9 mouse cellular contexts compared by ENCODE assay signal in genomic region chr10:28074653-28075451, GRCm38 (mm10). TPM values are rescaled to one million over a fixed set of nuclear protein-coding genes. Genes with fewer than 3 reads are reported as not detected.
DNase-seq lines count a peak whose midpoint lies in the region; ATAC-seq and TF ChIP-seq lines count a peak whose summit lies in the region.
"Had no signal": no experiment of that assay in that cellular context is flagged by ENCODE, and none has a peak within 500 bp of the region (broad histone marks: within the 10 kb centered on the region; RNA-seq: fewer than 3 reads in every experiment).

TSS of gene Ptprk (plus strand) at chr10:28074820.

- no peak for TF ChIP-seq EP300 in heart, postnatal 0 days (IDR thresholded peaks at IDR 0.05; ENCODE audit: low read depth)
- no peak for TF ChIP-seq EP300 in liver, embryonic 14.5 days (IDR thresholded peaks at IDR 0.05; ENCODE audit: low read depth)

- no peaks in the 10 kb centered on the region for H3K27me3 ChIP-seq in C2C12 (ENCODE audit: control insufficient read depth, insufficient read depth, insufficient read length)
- no peaks in the 10 kb centered on the region for H3K27me3 ChIP-seq in forebrain, embryonic 14.5 days (replicated peaks; ENCODE audit: control insufficient read depth, insufficient read depth, low read length)
- no peaks in the 10 kb centered on the region for H3K27me3 ChIP-seq in heart, postnatal 0 days (ENCODE audit: control insufficient read depth, insufficient read depth, low read length)
- peaks cover 26% of the 10 kb centered on the region for H3K27me3 ChIP-seq in liver, embryonic 14.5 days (ENCODE audit: control insufficient read depth, insufficient read depth, low read length)
- H3K27me3 ChIP-seq in neural tube, embryonic 14.5 days (ENCODE audit: control insufficient read depth, insufficient read depth, low read length), result no peaks in the 10 kb centered on the region

- peaks cover 41% of the 10 kb centered on the region for H3K79me3 ChIP-seq in C2C12 (ENCODE audit: low read depth)

- under 1% methylated on average over 69 of the region's 77 CpGs for WGBS in forebrain, embryonic 14.5 days
- under 1% methylated on average over 71 of the region's 77 CpGs for WGBS in heart, postnatal 0 days
- WGBS in liver, embryonic 14.5 days (ENCODE audit: insufficient replicate concordance), result under 1% methylated on average over 77 of the region's 77 CpGs
- WGBS in neural tube, embryonic 14.5 days, result under 1% methylated on average over 68 of the region's 77 CpGs

- H3K36me3 ChIP-seq in C2C12 (ENCODE audit: control insufficient read depth, insufficient read depth), result no peaks in the 10 kb centered on the region
- no peaks in the 10 kb centered on the region for H3K36me3 ChIP-seq in forebrain, embryonic 14.5 days (ENCODE audit: control insufficient read depth, insufficient read depth, low read length)
- H3K36me3 ChIP-seq in heart, postnatal 0 days (replicated peaks; ENCODE audit: control insufficient read depth, insufficient read depth, low read length), result no peaks in the 10 kb centered on the region
- H3K36me3 ChIP-seq in liver, embryonic 14.5 days (replicated peaks; ENCODE audit: control insufficient read depth, insufficient read depth, low read depth), result no peaks in the 10 kb centered on the region
- H3K36me3 ChIP-seq in neural tube, embryonic 14.5 days (ENCODE audit: control insufficient read depth, insufficient read depth, low read length), result no peaks in the 10 kb centered on the region
- H3K36me3 ChIP-seq: G1E had no signal

- peak within 1 kb of the TSS; percentile 78 for H3K9ac ChIP-seq in forebrain, embryonic 14.5 days (ENCODE audit: low read length)
- H3K9ac ChIP-seq in heart, postnatal 0 days (replicated peaks; ENCODE audit: low read depth, low read length), result peak within 1 kb of the TSS; percentile 92
- H3K9ac ChIP-seq in liver, embryonic 14.5 days (replicated peaks), result peak within 1 kb of the TSS; percentile 53
- peak within 1 kb of the TSS; percentile 80 for H3K9ac ChIP-seq in neural tube, embryonic 14.5 days (replicated peaks; ENCODE audit: low read depth, low read length)

- peak within 1 kb of the TSS; percentile 93 for H3K4me2 ChIP-seq in forebrain, embryonic 14.5 days (ENCODE audit: low read length)
- peak within 1 kb of the TSS; percentile 73 for H3K4me2 ChIP-seq in heart, postnatal 0 days (ENCODE audit: low read depth, low read length)
- H3K4me2 ChIP-seq in liver, embryonic 14.5 days (ENCODE audit: low read depth), result peak within 1 kb of the TSS; percentile 48
- H3K4me2 ChIP-seq in neural tube, embryonic 14.5 days (ENCODE audit: low read depth, low read length), result peak within 1 kb of the TSS; percentile 92

- H3K9me3 ChIP-seq in forebrain, embryonic 14.5 days (replicated peaks; ENCODE audit: control insufficient read depth, low read length), result no peaks in the 10 kb centered on the region
- H3K9me3 ChIP-seq in heart, postnatal 0 days (replicated peaks; ENCODE audit: control insufficient read depth, low read length), result no peaks in the 10 kb centered on the region
- no peaks in the 10 kb centered on the region for H3K9me3 ChIP-seq in liver, embryonic 14.5 days (ENCODE audit: control insufficient read depth, low read length)
- H3K9me3 ChIP-seq in neural tube, embryonic 14.5 days (ENCODE audit: control insufficient read depth, low read length), result no peaks in the 10 kb centered on the region

- H3K4me3 ChIP-seq in C2C12 (ENCODE audit: insufficient read depth, poor library complexity, severe bottlenecking), result peak within 1 kb of the TSS; percentile 89
- H3K4me3 ChIP-seq in forebrain, embryonic 14.5 days (ENCODE audit: low read depth, low read length), result peak within 1 kb of the TSS; percentile 65
- H3K4me3 ChIP-seq in heart, postnatal 0 days (ENCODE audit: low read depth, low read length), result peak within 1 kb of the TSS; percentile 83
- peak within 1 kb of the TSS; percentile 57 to 71 for H3K4me3 ChIP-seq in liver, embryonic 14.5 days (ENCODE audit: insufficient read depth in 1 of 2, low read depth in 2 of 2, low read length in 2 of 2)
- H3K4me3 ChIP-seq in neural tube, embryonic 14.5 days (ENCODE audit: low read depth, low read length), result peak within 1 kb of the TSS; percentile 72

- ATAC-seq in forebrain, embryonic 14.5 days, result peak; percentile 98
- peak; percentile 97 for ATAC-seq in heart, postnatal 0 days (ENCODE audit: insufficient read depth, low read depth)
- peak; percentile 90 for ATAC-seq in liver, embryonic 14.5 days (ENCODE audit: insufficient read depth)
- peak; percentile 98 for ATAC-seq in neural tube, embryonic 14.5 days (ENCODE audit: low read depth)

- H3ac ChIP-seq in C2C12 (ENCODE audit: control insufficient read depth, insufficient read length, low read depth), result peak within 1 kb of the TSS; percentile 91

- TF ChIP-seq CTCF in C2C12 (IDR thresholded peaks at IDR 0.05; ENCODE audit: control insufficient read depth, insufficient read depth, insufficient read length), result no peak
- no peak for TF ChIP-seq CTCF in heart, postnatal 0 days (IDR thresholded peaks at IDR 0.05; ENCODE audit: low read depth)
- TF ChIP-seq CTCF in liver, embryonic 14.5 days (IDR thresholded peaks at IDR 0.05; ENCODE audit: low read depth), result no peak

- no peaks in the 10 kb centered on the region for H3K4me1 ChIP-seq in forebrain, embryonic 14.5 days (ENCODE audit: control insufficient read depth, insufficient read depth, low read length)
- H3K4me1 ChIP-seq in heart, postnatal 0 days (ENCODE audit: control insufficient read depth, insufficient read depth), result peaks cover 15% of the 10 kb centered on the region
- no peaks in the 10 kb centered on the region for H3K4me1 ChIP-seq in liver, embryonic 14.5 days (replicated peaks; ENCODE audit: control insufficient read depth in 2 of 2, insufficient read depth in 2 of 2, low read length in 1 of 2)
- H3K4me1 ChIP-seq in neural tube, embryonic 14.5 days (ENCODE audit: control insufficient read depth, insufficient read depth, low read length), result no peaks in the 10 kb centered on the region

- peaks cover 51% of the 10 kb centered on the region for H3K79me2 ChIP-seq in C2C12 (ENCODE audit: control insufficient read depth, insufficient read depth)

- peak; percentile 19 for DNase-seq in c-Kit-positive CD71-positive TER-119-positive erythroid progenitor cells, embryonic 14.5 days (ENCODE audit: low spot score)
- DNase-seq in forebrain, embryonic 14.5 days (ENCODE audit: low spot score), result peak; percentile 96
- DNase-seq in heart, postnatal 0 days (ENCODE audit: low spot score), result peak; percentile 97
- peak; percentile 96 to 97 for DNase-seq in kidney, postnatal 4 days
- peak; percentile 27 to 40 (median 40) for DNase-seq in liver, embryonic 14.5 days (ENCODE audit: low read depth in 3 of 3, low spot score in 3 of 3)
- DNase-seq in thymus, postnatal 0 days (ENCODE audit: low spot score), result peak; percentile 79

- H3K27ac ChIP-seq in forebrain, embryonic 14.5 days (ENCODE audit: low read depth, low read length), result peak within 1 kb of the TSS; percentile 89
- peak within 1 kb of the TSS; percentile 97 for H3K27ac ChIP-seq in heart, postnatal 0 days (ENCODE audit: low read depth)
- no peak within 1 kb of the TSS for H3K27ac ChIP-seq in liver, embryonic 14.5 days
- H3K27ac ChIP-seq in neural tube, embryonic 14.5 days (ENCODE audit: low read depth, low read length), result peak within 1 kb of the TSS; percentile 82

TF ChIP-seq in C2C12, 6 proteins besides CTCF, POLR2A, EP300 and RAD21:
- TF ChIP-seq CEBPB (IDR thresholded peaks at IDR 0.05; ENCODE audit: low read depth) (peak; percentile 87), MYOD1 (IDR thresholded peaks at IDR 0.05; ENCODE audit: control insufficient read depth, insufficient read length, low read depth) (no peak), USF1 (IDR thresholded peaks at IDR 0.05; ENCODE audit: low read depth) (no peak), MYOG (IDR thresholded peaks at IDR 0.05; ENCODE audit: control insufficient read depth, extremely low read depth, insufficient read length) (no peak), MAX (IDR thresholded peaks at IDR 0.05) (no peak), FOSL1 (IDR thresholded peaks at IDR 0.05; ENCODE audit: insufficient read depth, low read length, poor library complexity, severe bottlenecking) (no peak)

RNA-seq across cellular contexts. Expression of gene Ptprk, which starts in this region (rescaled TPM):
- 13.7 TPM for polyA plus RNA-seq in C2C12 (2012; fragmentation: generic; extraction: Trizol)
- polyA plus RNA-seq in forebrain, embryonic 14.5 days (2014; fragmentation: Nextera tagmentation; extraction: Ambion mirVana), result 14.7 and 20.3 TPM in 2 replicates
- total RNA-seq in heart, postnatal 0 days (2014; rRNA removed; ENCODE audit: low replicate concordance), result 65.8 and 70.3 TPM in 2 replicates
- 25.6 and 26.0 TPM in 2 replicates for polyA plus RNA-seq in heart, postnatal 0 days (2015; fragmentation: Nextera tagmentation; extraction: Ambion mirVana)
- 2.9 and 3.0 TPM in 2 replicates for polyA plus RNA-seq in liver, embryonic 14.5 days (2012; rRNA removed)
- 3.3 and 3.9 TPM in 2 replicates for polyA plus RNA-seq in liver, embryonic 14.5 days (2014; fragmentation: Nextera tagmentation; extraction: Ambion mirVana)
- 31.0 and 39.3 TPM in 2 replicates for polyA plus RNA-seq in neural tube, embryonic 14.5 days (2014; fragmentation: Nextera tagmentation; extraction: Ambion mirVana)
- polyA plus RNA-seq in thymus, postnatal 0 days (2015; fragmentation: Nextera tagmentation; extraction: Ambion mirVana), result 5.3 and 6.6 TPM in 2 replicates

Comparison
In these comparisons a context has a peak if more than half of its experiments do, and no peak if none do; other contexts are left out.
1. DNase-seq: peak in every context shown above with its lines; median percentile 97 in heart, postnatal 0 days; 96 in kidney, postnatal 4 days; 96 in forebrain, embryonic 14.5 days; 79 in thymus, postnatal 0 days; 40 in liver, embryonic 14.5 days; 19 in c-Kit-positive CD71-positive TER-119-positive erythroid progenitor cells, embryonic 14.5 days.